Mouse (Mus musculus) embryonic fibroblast, embryonic 13.5 days (primary cell): ENCODE measurements around the gene Grrp1.

Experiments
- CTCF ChIP-seq: IDR thresholded peaks from 2 replicates; pipeline ENCODE4 v1.5.1; 2011; ENCODE audit warnings: mild to moderate bottlenecking, control low read depth, low read length, moderate library complexity, borderline replicate concordance; ENCODE audit not compliant: insufficient read depth
- POLR2A ChIP-seq: IDR thresholded peaks from 2 replicates; pipeline ENCODE4 v1.6.1; 2011; ENCODE audit warnings: low read depth, mild to moderate bottlenecking, control low read depth, low read length, moderate library complexity

DNA sequence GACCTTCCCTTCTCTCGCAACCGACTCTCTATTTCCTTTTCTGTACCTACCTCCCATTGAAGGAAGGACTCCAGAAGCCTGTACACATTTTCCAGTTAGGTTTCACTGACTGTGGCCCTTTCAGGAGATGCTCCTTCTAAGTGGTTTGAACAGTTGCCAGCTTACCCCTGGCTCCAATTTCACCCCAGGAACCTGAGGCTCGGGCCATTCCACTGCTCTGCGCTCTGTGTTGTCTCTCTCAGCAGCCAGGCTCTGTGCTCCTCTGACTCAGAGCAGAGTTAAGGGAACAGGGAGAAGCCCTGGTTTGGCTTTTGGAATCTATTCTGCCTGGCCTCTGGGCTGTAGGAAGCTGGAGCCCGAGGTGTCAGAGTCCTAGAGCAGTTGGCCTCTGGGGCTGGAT is 48.2 kb upstream of the Grrp1 start:
- TF ChIP-seq POLR2A (no peak), CTCF (no peak)
